Mouse (Mus musculus) embryonic facial prominence, embryonic 14.5 days (tissue): ENCODE data around the gene Cux1. TPM values are rescaled to one million over a fixed set of nuclear protein-coding genes. Genes with fewer than 3 reads are reported as not detected.

Experiments used
- ATAC-seq: fragments of 200-750 bp; cut with Nextera tagmentation; 2 replicates; pipeline ENCODE4 v1.8.0; 2017; ENCODE audit warnings: low read depth, moderate number of reproducible peaks, moderate TSS enrichment
- DNase-seq: peaks from one replicate; pipeline ENCODE4 v3.0.0-alpha.2; 2015; ENCODE audit warnings: low spot score
- H3K27ac ChIP-seq: fragments of 300-500 bp; sonication (generic); replicated peaks from 2 replicates; pipeline ENCODE4 v1.5.1; 2014; ENCODE audit warnings: low read depth, mild to moderate bottlenecking, low read length, moderate library complexity
- H3K27me3 ChIP-seq: fragments of 300-500 bp; sonication (generic); replicated peaks from 2 replicates; pipeline ENCODE4 v1.6.1; 2014; ENCODE audit warnings: low read length; ENCODE audit not compliant: control insufficient read depth, insufficient read depth
- H3K36me3 ChIP-seq: fragments of 300-500 bp; sonication (generic); 2 replicates; pipeline ENCODE4 v1.6.1; 2014; ENCODE audit warnings: low read length, mixed read lengths; ENCODE audit not compliant: control insufficient read depth, insufficient read depth
- H3K4me1 ChIP-seq: fragments of 300-500 bp; sonication (generic); 2 replicates; pipeline ENCODE4 v1.6.1; 2014; ENCODE audit warnings: antibody characterized with exemption, low read length; ENCODE audit not compliant: control insufficient read depth, insufficient read depth
- H3K4me2 ChIP-seq: fragments of 300-500 bp; sonication (generic); 2 replicates; pipeline ENCODE4 v1.6.1; 2014; ENCODE audit warnings: low read depth, mild to moderate bottlenecking, low read length, moderate library complexity, mixed read lengths
- H3K4me3 ChIP-seq: fragments of 300-500 bp; sonication (generic); 2 replicates; pipeline ENCODE4 v1.5.1; 2014; ENCODE audit warnings: low read depth, mild to moderate bottlenecking, low read length
- H3K9ac ChIP-seq: fragments of 300-500 bp; sonication (generic); 2 replicates; pipeline ENCODE4 v1.6.1; 2014; ENCODE audit warnings: low read depth, mild to moderate bottlenecking, low read length, moderate library complexity, mixed read lengths
- H3K9me3 ChIP-seq: fragments of 300-500 bp; sonication (generic); 2 replicates; pipeline ENCODE4 v1.6.1; 2016; ENCODE audit warnings: low read length; ENCODE audit not compliant: control insufficient read depth
- WGBS: fragments of 180-500 bp; shearing (Covaris S2); extraction: QIAGEN DNeasy Blood & Tissue Kit; methylation state at CpG from one replicate; pipeline ENCODE4 v1.1.7; 2014; 5-methylcytosine and 5-hydroxymethylcytosine counted together
- polyA plus RNA-seq: library from polyadenylated mRNA; unstranded; fragments of >200 nt; fragmentation: Nextera tagmentation; extraction: Ambion mirVana; gene quantifications from 2 replicates; pipeline ENCODE4 v1.2.1, GENCODE M21; 2014

The Cux1 gene
- polyA plus RNA-seq, 1 experiment from 2014 or later = 60.6 TPM

- DNase-seq = no peak
- Histone ChIP-seq H3K36me3 (no peaks in the 10 kb centered on the region), H3K27me3 (no peaks in the 10 kb centered on the region)
These were observed 117.5 kb downstream of the Cux1 start for GRCm38 (mm10) chr5:136449801-136450200.

DNA sequence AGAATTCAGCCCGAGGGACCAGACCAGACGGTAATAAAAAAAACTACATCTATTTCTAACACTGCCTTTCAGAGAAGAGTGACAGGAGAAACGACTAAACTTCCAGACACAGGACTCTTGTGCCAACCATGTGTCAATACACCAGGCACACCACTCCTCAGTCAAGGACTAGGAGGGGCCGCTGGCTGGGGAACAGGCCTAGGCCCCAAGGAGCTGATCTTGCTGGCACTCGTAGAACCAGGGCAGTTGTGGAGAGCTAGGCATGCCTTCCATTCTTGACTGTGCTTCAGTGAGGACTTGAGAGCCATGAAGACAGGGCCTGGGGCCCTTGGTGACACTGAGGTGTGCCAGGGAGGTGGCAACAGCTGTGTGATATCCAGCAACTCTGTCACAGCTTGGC lies 121.3 kb downstream of the Cux1 start:
- no peaks in the 10 kb centered on the region for H3K9me3 ChIP-seq
- no peak overlapping the region for H3K4me3 ChIP-seq
- no peak overlapping the region for H3K27ac ChIP-seq
- peaks cover 10% of the 10 kb centered on the region; the same call in 1 of the 2 replicates for H3K4me1 ChIP-seq
- DNase-seq (no peak), ATAC-seq (no peak)
- H3K27me3 ChIP-seq = no peaks in the 10 kb centered on the region
- no peaks in the 10 kb centered on the region for H3K36me3 ChIP-seq
- no peak overlapping the region for H3K9ac ChIP-seq
- no peak overlapping the region for H3K4me2 ChIP-seq
- 70% methylated on average over 5 of the region's 5 CpGs for WGBS

More at GRCm38 (mm10) chr5:136449801-136450200, 117.5 kb downstream of the Cux1 start:
- Histone ChIP-seq H3K9me3 (no peaks in the 10 kb centered on the region), H3K4me1 (no peaks in the 10 kb centered on the region), H3K4me2 (no peak overlapping the region), H3K4me3 (no peak overlapping the region), H3K27ac (no peak overlapping the region), H3K9ac (no peak overlapping the region)
- ATAC-seq = no peak

DNA sequence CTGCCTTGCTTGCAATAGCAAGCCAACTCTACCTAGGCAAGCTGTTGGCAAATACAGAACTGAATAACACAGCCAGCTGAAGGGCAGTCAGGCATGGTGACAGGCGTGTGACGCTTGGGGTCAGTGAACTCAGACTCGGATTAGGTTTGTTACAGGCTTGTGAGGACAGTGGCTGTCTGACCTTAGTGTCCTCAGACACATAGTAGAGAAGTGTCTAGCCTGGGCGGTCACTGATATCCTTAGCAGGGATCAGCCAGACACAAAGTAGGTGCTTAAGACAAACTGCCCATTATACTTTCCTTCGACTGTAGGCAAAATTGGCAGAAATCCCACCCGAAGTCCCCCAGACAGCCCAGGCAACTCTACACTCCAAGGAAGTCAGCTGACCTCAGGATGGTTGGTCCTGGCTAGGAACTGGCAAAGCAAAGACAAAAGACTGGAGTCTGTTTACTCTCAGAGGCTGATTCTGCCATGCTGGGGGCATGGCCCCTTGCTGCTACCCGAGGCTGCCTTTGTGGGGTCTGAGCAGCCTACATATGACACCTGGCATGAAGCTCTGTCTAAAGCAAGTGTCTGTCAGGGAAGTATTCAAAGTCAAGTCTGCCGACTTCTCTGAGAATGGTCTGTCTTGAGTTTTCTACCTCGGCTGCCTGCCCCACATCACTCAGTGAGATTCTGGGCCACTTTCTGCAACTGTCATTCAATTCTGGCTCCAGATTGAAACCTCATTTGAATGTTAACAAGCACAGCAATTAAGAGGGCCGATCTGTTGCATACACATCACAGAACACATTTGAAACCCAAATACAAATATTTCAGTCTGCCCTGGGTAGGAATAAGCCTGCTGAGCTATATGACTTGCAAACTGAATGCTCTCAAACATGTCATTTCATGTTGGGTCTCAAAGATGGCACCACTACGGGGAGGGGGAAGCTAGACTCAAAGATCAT lies 124.8 kb downstream of the Cux1 start:
- H3K9me3 ChIP-seq = no peaks in the 10 kb centered on the region
- ATAC-seq = no peak
- WGBS = 51% methylated on average over 11 of the region's 11 CpGs
- no peak overlapping the region for H3K9ac ChIP-seq
- no peaks in the 10 kb centered on the region for H3K27me3 ChIP-seq
- H3K4me3 ChIP-seq = no peak overlapping the region
- H3K4me1 ChIP-seq = peaks cover 10% of the 10 kb centered on the region; the same call in 1 of the 2 replicates
- H3K4me2 ChIP-seq = no peak overlapping the region
- H3K36me3 ChIP-seq = no peaks in the 10 kb centered on the region
- no peak overlapping the region for H3K27ac ChIP-seq
- no peak for DNase-seq

DNA sequence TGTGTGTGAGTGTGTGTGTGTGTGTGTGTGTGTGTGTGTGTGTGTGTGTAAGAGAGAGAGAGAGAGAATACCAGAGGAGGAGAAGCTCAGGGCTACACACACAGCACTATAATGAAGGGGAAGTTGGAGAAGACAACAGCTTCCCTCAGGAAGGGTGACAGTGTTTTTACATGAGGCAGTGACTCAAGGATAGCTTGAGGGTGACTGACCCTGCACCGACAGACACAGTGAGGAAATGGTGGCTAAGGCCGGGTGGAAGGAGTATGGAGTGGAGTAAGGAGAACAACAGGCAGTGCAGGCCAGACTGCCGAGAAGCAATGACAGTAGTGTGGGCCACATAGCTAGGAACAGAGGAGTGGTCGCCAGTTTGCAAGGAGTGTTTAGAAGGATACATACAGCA lies 137.6 kb downstream of the Cux1 start:
- no peak overlapping the region; the same call in 1 of the 2 replicates for H3K9ac ChIP-seq
- no peak overlapping the region for H3K4me2 ChIP-seq
- no peak for ATAC-seq
- H3K27me3 ChIP-seq = 0 out of 2 replicates have a peak, but pooled peaks cover 10% of the 10 kb centered on the region
- no peaks in the 10 kb centered on the region; the same call in 1 of the 2 replicates for H3K36me3 ChIP-seq
- no peak for DNase-seq
- WGBS = 82% methylated on average over 4 of the region's 4 CpGs
- no peaks in the 10 kb centered on the region for H3K9me3 ChIP-seq
- H3K27ac ChIP-seq = no peak overlapping the region
- H3K4me1 ChIP-seq = peaks cover 19% of the 10 kb centered on the region
- H3K4me3 ChIP-seq = no peak overlapping the region

- no peaks in the 10 kb centered on the region for H3K9me3 ChIP-seq
- peak overlapping the region; percentile 41 for H3K27ac ChIP-seq
- H3K4me1 ChIP-seq = peaks cover 19% of the 10 kb centered on the region
- no peak overlapping the region for H3K4me2 ChIP-seq
- DNase-seq = no peak
- 22% methylated on average over 6 of the region's 6 CpGs for WGBS
- 0 out of 2 replicates have a peak, but pooled peaks have one; percentile 17 for ATAC-seq
- H3K36me3 ChIP-seq = no peaks in the 10 kb centered on the region; the same call in 1 of the 2 replicates
- H3K27me3 ChIP-seq = 0 out of 2 replicates have a peak, but pooled peaks cover 10% of the 10 kb centered on the region
- no peak overlapping the region for H3K4me3 ChIP-seq
- no peak overlapping the region for H3K9ac ChIP-seq
These were observed 138.7 kb downstream of the Cux1 start for GRCm38 (mm10) chr5:136428498-136429060.

GRCm38 (mm10) chr5:136427772-136428497 lies 139.4 kb downstream of the Cux1 start:
- H3K9me3 ChIP-seq = no peaks in the 10 kb centered on the region
- ATAC-seq = peak; percentile 42
- peak; percentile 79 for DNase-seq
- H3K27ac ChIP-seq = peak overlapping the region; percentile 41
- 46% methylated on average over 13 of the region's 13 CpGs for WGBS
- peaks cover 19% of the 10 kb centered on the region for H3K4me1 ChIP-seq
- H3K9ac ChIP-seq = no peak overlapping the region
- H3K27me3 ChIP-seq = 0 out of 2 replicates have a peak, but pooled peaks cover 6% of the 10 kb centered on the region
- H3K4me3 ChIP-seq = no peak overlapping the region
- no peak overlapping the region for H3K4me2 ChIP-seq
- H3K36me3 ChIP-seq = no peaks in the 10 kb centered on the region; the same call in 1 of the 2 replicates

- Histone ChIP-seq H3K4me1 (peaks cover 19% of the 10 kb centered on the region), H3K27me3 (0 out of 2 replicates have a peak, but pooled peaks cover 5% of the 10 kb centered on the region), H3K9me3 (no peaks in the 10 kb centered on the region), H3K4me2 (no peak overlapping the region), H3K4me3 (no peak overlapping the region), H3K27ac (peak overlapping the region; percentile 41), H3K9ac (no peak overlapping the region), H3K36me3 (no peaks in the 10 kb centered on the region; the same call in 1 of the 2 replicates)
- ATAC-seq (no peak), DNase-seq (no peak)
- 54% methylated on average over 4 of the region's 4 CpGs for WGBS
These were observed 140.0 kb downstream of the Cux1 start for GRCm38 (mm10) chr5:136427121-136427771.

DNA sequence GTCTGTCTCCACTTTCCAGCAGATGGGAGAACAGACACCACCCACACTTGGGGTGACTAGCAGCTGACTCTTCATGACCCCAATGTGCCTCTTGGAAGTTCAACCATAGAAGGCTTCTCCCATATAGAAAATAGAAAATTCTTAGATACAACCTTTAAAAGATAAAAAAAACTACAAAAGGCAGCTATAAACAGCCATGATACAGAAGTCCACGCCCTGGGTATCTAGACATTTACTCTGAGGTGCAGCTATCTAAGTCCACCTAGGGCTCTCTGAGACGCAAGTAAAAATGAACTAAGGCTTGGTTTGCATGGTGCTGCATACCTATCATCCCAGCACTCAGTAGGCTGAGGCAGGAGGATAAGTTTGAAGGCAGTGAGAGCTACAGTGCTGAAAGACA lies 144.3 kb downstream of the Cux1 start:
- Histone ChIP-seq H3K4me3 (no peak overlapping the region), H3K27me3 (no peaks in the 10 kb centered on the region), H3K9ac (no peak overlapping the region), H3K9me3 (no peaks in the 10 kb centered on the region), H3K4me1 (peaks cover 10% of the 10 kb centered on the region), H3K4me2 (no peak overlapping the region), H3K27ac (no peak overlapping the region), H3K36me3 (no peaks in the 10 kb centered on the region; the same call in 1 of the 2 replicates)
- 95% methylated on average over 2 of the region's 2 CpGs for WGBS
- ATAC-seq = no peak
- DNase-seq = no peak
